Mouse (Mus musculus) liver, embryonic 15.5 days (tissue): ENCODE data around the gene Auh. TPM values are rescaled to one million over a fixed set of nuclear protein-coding genes. Genes with fewer than 3 reads are reported as not detected.

Experiments used
- ATAC-seq: fragments of 200-750 bp; cut with Nextera tagmentation; 2 replicates; pipeline ENCODE4 v1.8.0; 2017; ENCODE audit warnings: moderate number of reproducible peaks, mild to moderate bottlenecking, moderate library complexity; ENCODE audit not compliant: insufficient read depth
- H3K27ac ChIP-seq: fragments of 300-500 bp; sonication (generic); replicated peaks from 2 replicates; pipeline ENCODE4 v1.5.1; 2015; ENCODE audit warnings: mild to moderate bottlenecking, inconsistent platforms
- H3K27me3 ChIP-seq: fragments of 300-500 bp; sonication (generic); 2 replicates; pipeline ENCODE4 v1.6.1; 2015; ENCODE audit warnings: mild to moderate bottlenecking, inconsistent platforms
- H3K36me3 ChIP-seq: fragments of 300-500 bp; sonication (generic); replicated peaks from 2 replicates; pipeline ENCODE4 v1.6.1; 2015; ENCODE audit warnings: moderate library complexity, mild to moderate bottlenecking, inconsistent platforms
- H3K4me1 ChIP-seq: fragments of 300-500 bp; sonication (generic); replicated peaks from 2 replicates; pipeline ENCODE4 v1.6.1; 2015; ENCODE audit warnings: inconsistent platforms
- H3K4me2 ChIP-seq: fragments of 300-500 bp; sonication (generic); 2 replicates; pipeline ENCODE4 v1.6.1; 2015; ENCODE audit warnings: moderate library complexity, mild to moderate bottlenecking, inconsistent platforms
- H3K4me3 ChIP-seq: fragments of 300-500 bp; sonication (generic); replicated peaks from 2 replicates; pipeline ENCODE4 v1.5.1; 2015; ENCODE audit warnings: mild to moderate bottlenecking, inconsistent platforms
- H3K9ac ChIP-seq: fragments of 300-500 bp; sonication (generic); 2 replicates; pipeline ENCODE4 v1.6.1; 2015; ENCODE audit warnings: moderate library complexity, mild to moderate bottlenecking, inconsistent platforms
- H3K9me3 ChIP-seq: fragments of 300-500 bp; sonication (generic); replicated peaks from 2 replicates; pipeline ENCODE4 v1.6.1; 2016; ENCODE audit warnings: inconsistent platforms
- WGBS: fragments of 180-500 bp; shearing (Covaris S2); methylation state at CpG from one replicate; pipeline ENCODE4 v1.1.7; 2015; ENCODE audit warnings: mixed read lengths; ENCODE audit not compliant: insufficient replicate concordance; 5-methylcytosine and 5-hydroxymethylcytosine counted together
- polyA plus RNA-seq: library from polyadenylated mRNA; unstranded; fragments of >200 nt; fragmentation: Nextera tagmentation; extraction: Ambion mirVana; gene quantifications from 2 replicates; pipeline ENCODE4 v1.2.1, GENCODE M21; 2015

Gene Auh
- polyA plus RNA-seq, result 27.3 and 30.4 TPM in 2 replicates

DNA sequence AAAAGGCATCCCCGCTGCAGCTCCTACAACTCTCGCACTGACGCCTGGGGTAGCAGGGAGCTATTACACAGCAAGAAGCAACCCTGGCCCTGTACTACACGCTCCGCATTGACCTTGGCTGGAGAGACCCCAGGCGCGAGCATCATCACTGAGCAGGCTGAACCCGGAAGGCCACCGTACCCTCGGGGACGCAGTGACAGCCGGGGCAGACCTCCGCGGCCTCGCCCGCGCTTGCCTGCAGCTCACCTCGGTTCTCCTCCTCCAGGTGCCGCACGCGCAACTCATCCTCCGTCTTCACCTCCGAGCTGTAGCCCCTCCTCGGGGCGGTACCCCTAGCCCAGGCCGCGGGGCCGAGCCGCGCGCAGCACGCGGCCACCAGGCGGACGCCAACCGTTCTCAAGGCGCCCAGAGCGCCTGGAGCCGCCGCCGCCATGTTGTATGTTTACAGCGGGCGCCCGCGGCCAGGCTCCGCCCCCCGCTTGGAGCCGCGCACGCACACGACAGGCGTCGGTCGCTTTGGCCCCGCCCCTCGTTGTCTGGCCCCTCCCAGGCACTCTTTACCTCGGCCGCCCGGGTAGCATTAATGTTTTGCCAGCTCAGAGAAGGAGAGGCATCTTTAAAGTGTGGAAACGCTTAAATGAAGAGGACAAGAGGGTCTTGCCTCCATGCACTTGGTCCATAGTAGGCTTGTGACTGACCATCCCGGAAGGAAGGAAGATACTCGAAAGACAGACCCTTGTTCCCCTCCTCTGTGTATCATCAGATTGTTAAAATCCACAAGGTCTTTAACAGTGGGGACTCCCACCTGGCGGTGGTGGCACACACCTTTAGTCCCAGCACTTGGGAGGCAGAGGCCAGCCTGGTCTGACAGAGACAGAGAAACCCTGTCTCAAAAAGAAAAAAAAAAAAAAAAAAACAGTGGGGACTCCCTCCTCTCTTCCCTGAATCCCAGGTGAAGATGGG lies at the start of gene Auh:
Auh (minus strand) TSS at position 473 of the 963 bp plus-strand sequence.
- Histone ChIP-seq H3K27me3 (no peaks in the 10 kb centered on the region), H3K4me2 (peak within 1 kb of the TSS; percentile 71), H3K9ac (peak within 1 kb of the TSS; percentile 87), H3K9me3 (no peaks in the 10 kb centered on the region), H3K27ac (peak within 1 kb of the TSS; percentile 86), H3K4me1 (peaks cover 26% of the 10 kb centered on the region), H3K4me3 (peak within 1 kb of the TSS; percentile 83), H3K36me3 (no peaks in the 10 kb centered on the region)
- ATAC-seq, result peak; percentile 94
- WGBS, result under 1% methylated on average over 63 of the region's 63 CpGs

- Histone ChIP-seq H3K9ac (peak overlapping the region; percentile 49; the same call in 1 of the 2 replicates), H3K4me3 (peak overlapping the region; percentile 56), H3K27ac (no peak overlapping the region), H3K27me3 (peaks cover 71% of the 10 kb centered on the region), H3K9me3 (no peaks in the 10 kb centered on the region), H3K4me2 (peak overlapping the region; percentile 70), H3K4me1 (peaks cover 45% of the 10 kb centered on the region), H3K36me3 (no peaks in the 10 kb centered on the region)
- 1% methylated on average over 64 of the region's 64 CpGs for WGBS
- ATAC-seq, result no peak
Measured at GRCm38 (mm10) chr13:52978321-52978981, 49.0 kb upstream of the Auh start.

- peaks cover 64% of the 10 kb centered on the region for H3K27me3 ChIP-seq
- H3K36me3 ChIP-seq, result no peaks in the 10 kb centered on the region
- no peak overlapping the region for H3K9ac ChIP-seq
- H3K4me1 ChIP-seq, result peaks cover 48% of the 10 kb centered on the region
- peak overlapping the region; percentile 70 for H3K4me2 ChIP-seq
- no peak overlapping the region for H3K27ac ChIP-seq
- H3K4me3 ChIP-seq, result 0 out of 2 replicates have a peak overlapping the region, but pooled peaks have one; percentile 56
- no peaks in the 10 kb centered on the region for H3K9me3 ChIP-seq
- 18% methylated on average over 4 of the region's 4 CpGs for WGBS
- ATAC-seq, result no peak
Measured at GRCm38 (mm10) chr13:52977757-52978156, 48.3 kb upstream of the Auh start.

- Histone ChIP-seq H3K4me1 (peaks cover 48% of the 10 kb centered on the region), H3K36me3 (no peaks in the 10 kb centered on the region), H3K9ac (no peak overlapping the region), H3K27me3 (peaks cover 59% of the 10 kb centered on the region), H3K27ac (no peak overlapping the region), H3K9me3 (no peaks in the 10 kb centered on the region), H3K4me2 (peak overlapping the region; percentile 4; the same call in 1 of the 2 replicates), H3K4me3 (no peak overlapping the region)
- no peak for ATAC-seq
- 71% methylated on average over 9 of the region's 9 CpGs for WGBS
Measured at GRCm38 (mm10) chr13:52977221-52977609, 47.7 kb upstream of the Auh start.

DNA sequence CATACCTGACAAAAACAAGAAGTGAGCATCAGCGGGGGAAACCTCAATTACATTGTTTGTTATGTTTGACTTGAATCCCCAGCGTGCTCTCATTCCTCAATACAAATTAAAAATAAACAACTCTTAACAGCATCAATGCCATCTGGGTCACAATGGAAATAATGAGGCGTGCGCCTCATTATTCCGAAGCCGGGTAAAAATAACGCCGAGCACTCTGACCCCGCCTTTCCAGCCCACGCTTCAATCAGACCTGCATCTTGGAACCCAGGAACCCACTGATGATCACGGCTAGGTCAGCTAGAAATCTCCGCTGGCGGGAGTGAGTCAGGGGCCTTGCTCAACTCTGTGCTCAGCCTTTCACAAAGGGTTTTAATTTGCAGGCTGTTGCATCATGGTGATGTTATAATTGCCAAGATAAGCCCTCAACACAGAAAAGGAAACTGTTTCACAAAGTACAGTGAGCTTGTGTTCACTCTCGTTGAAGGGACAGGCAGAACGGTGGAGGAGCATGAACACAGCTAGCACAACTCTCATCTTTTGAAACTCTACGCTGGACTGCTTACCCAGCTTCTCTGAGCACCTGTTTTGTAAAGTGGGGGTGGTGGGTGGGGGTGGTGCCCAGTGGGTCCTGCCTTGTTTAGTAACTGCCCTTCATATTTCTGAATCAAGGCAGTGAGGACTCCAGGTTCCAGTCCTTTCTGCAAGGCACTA lies 47.2 kb upstream of the Auh start:
- peak overlapping the region; percentile 4 for H3K4me2 ChIP-seq

DNA sequence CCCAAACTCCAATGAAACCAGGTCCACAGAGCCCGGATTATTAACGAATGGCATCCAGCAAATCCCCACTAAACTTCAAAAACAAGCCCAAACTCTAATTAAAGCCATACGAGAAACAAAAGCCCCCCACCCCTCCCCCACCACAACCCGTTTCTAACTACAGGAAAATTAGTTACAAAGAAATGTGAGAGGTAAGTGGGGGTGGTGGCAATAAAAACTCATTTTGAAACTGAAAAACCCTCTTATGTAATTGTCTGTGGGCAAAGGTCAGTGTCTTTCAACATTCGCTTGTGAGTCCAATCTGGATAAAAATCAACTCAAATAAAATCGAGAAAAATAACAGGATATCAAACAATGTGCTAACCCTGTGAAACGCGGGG lies 46.6 kb upstream of the Auh start:
- Histone ChIP-seq H3K27me3 (peaks cover 48% of the 10 kb centered on the region), H3K27ac (no peak overlapping the region), H3K4me2 (peak overlapping the region; percentile 4; the same call in 1 of the 2 replicates), H3K4me3 (no peak overlapping the region), H3K36me3 (no peaks in the 10 kb centered on the region), H3K9ac (no peak overlapping the region), H3K9me3 (no peaks in the 10 kb centered on the region), H3K4me1 (peaks cover 40% of the 10 kb centered on the region)
- WGBS, result 42% methylated on average over 8 of the region's 8 CpGs
- ATAC-seq, result no peak

More for the DNA sequence above, 47.2 kb upstream of the Auh start:
- no peak for ATAC-seq
- Histone ChIP-seq H3K9me3 (no peaks in the 10 kb centered on the region), H3K36me3 (no peaks in the 10 kb centered on the region), H3K9ac (no peak overlapping the region), H3K4me3 (no peak overlapping the region), H3K4me1 (peaks cover 43% of the 10 kb centered on the region), H3K27me3 (peaks cover 53% of the 10 kb centered on the region), H3K27ac (0 out of 2 replicates have a peak overlapping the region, but pooled peaks have one; percentile 10)
- WGBS, result 47% methylated on average over 16 of the region's 16 CpGs

GRCm38 (mm10) chr13:52974676-52975075 lies 45.2 kb upstream of the Auh start:
- Histone ChIP-seq H3K4me2 (no peak overlapping the region), H3K36me3 (no peaks in the 10 kb centered on the region), H3K9ac (no peak overlapping the region), H3K4me3 (no peak overlapping the region), H3K27me3 (peaks cover 34% of the 10 kb centered on the region), H3K27ac (no peak overlapping the region), H3K4me1 (peaks cover 32% of the 10 kb centered on the region), H3K9me3 (no peaks in the 10 kb centered on the region)
- WGBS, result 44% methylated on average over 3 of the region's 3 CpGs
- no peak for ATAC-seq

- no peak for ATAC-seq
- peaks cover 2% of the 10 kb centered on the region; the same call in 1 of the 2 replicates for H3K36me3 ChIP-seq
- no peak overlapping the region for H3K27ac ChIP-seq
- peaks cover 22% of the 10 kb centered on the region for H3K27me3 ChIP-seq
- no peak overlapping the region for H3K4me2 ChIP-seq
- H3K4me3 ChIP-seq, result no peak overlapping the region
- no peak overlapping the region for H3K9ac ChIP-seq
- H3K9me3 ChIP-seq, result no peaks in the 10 kb centered on the region
- WGBS, result 76% methylated on average over 10 of the region's 10 CpGs
- H3K4me1 ChIP-seq, result peaks cover 24% of the 10 kb centered on the region
Measured at GRCm38 (mm10) chr13:52973427-52973826, 43.9 kb upstream of the Auh start.

DNA sequence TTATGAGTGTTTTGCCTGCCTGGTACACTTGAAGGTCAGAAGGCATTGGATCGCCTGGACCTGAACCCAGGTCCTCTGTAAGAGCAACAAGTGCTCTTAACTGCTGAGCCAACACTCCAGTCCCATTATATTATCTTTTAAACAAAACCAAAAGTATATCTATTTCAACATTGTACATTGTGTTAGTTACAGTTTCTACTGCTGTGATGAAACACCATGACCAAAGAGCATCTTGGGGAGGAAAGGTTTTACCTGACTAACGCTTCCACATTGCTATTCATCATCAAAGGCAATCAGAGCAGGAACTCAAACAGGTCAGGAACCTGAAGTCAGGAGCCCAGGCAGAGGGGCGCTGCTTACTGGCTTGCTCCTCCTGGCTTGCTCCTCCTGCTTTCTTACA lies 43.1 kb upstream of the Auh start:
- H3K4me1 ChIP-seq, result peaks cover 18% of the 10 kb centered on the region
- no peak overlapping the region for H3K4me3 ChIP-seq
- no peak for ATAC-seq
- no peaks in the 10 kb centered on the region for H3K9me3 ChIP-seq
- H3K36me3 ChIP-seq, result peaks cover 10% of the 10 kb centered on the region
- no peak overlapping the region for H3K9ac ChIP-seq
- H3K4me2 ChIP-seq, result no peak overlapping the region
- WGBS, result 62% methylated on average over 3 of the region's 3 CpGs
- no peak overlapping the region for H3K27ac ChIP-seq
- H3K27me3 ChIP-seq, result peaks cover 14% of the 10 kb centered on the region

- no peaks in the 10 kb centered on the region for H3K27me3 ChIP-seq
- no peak overlapping the region for H3K27ac ChIP-seq
- no peak overlapping the region for H3K9ac ChIP-seq
- no peak overlapping the region for H3K4me3 ChIP-seq
- H3K4me2 ChIP-seq, result no peak overlapping the region
- peaks cover 25% of the 10 kb centered on the region for H3K36me3 ChIP-seq
- ATAC-seq, result no peak
- no peaks in the 10 kb centered on the region for H3K9me3 ChIP-seq
- H3K4me1 ChIP-seq, result 0 out of 2 replicates have a peak, but pooled peaks cover 7% of the 10 kb centered on the region
- 49% methylated on average over 6 of the region's 6 CpGs for whole genome bisulfite sequencing
Measured at GRCm38 (mm10) chr13:52970876-52971275, 41.4 kb upstream of the Auh start.
